ENCODE assay signal across 7 mouse cellular contexts in the genomic region with DNA sequence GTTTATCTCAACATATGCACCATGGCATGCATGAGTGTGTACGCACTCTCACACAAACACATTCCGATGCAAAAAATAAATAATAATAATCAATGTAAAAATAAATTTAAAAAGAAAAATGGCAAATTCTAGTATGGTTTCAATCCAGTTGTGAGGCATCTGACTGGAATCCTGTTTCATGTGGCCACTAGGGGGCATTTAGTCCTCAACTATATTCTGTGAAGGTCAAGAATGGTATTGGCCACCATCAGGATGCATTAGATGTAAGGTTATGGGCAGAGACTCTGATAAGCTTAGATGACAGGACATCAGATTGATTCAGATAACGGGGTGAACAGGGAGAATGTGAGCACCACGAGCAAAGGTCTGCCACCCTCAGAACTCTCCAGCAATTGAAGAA. TPM values are rescaled to one million over a fixed set of nuclear protein-coding genes. Genes with fewer than 3 reads are reported as not detected.
DNase-seq lines count a peak whose midpoint lies in the region; ATAC-seq lines count a peak whose summit lies in the region.

No protein-coding gene starts in this region.

- ATAC-seq in midbrain, embryonic 15.5 days (replicated peaks), result no peak
- ATAC-seq in common myeloid progenitor, adult 5-6 weeks (replicated peaks; ENCODE audit: low read depth, poor library complexity, severe bottlenecking), result peak; percentile 83

- no peak overlapping the region for H3K4me3 ChIP-seq in midbrain, embryonic 10.5 days
- H3K4me3 ChIP-seq in midbrain, embryonic 15.5 days, result no peak overlapping the region

- H3K27me3 ChIP-seq in midbrain, embryonic 10.5 days (ENCODE audit: low read depth, poor library complexity, severe bottlenecking), result no peaks in the 10 kb centered on the region
- no peaks in the 10 kb centered on the region for H3K27me3 ChIP-seq in midbrain, embryonic 15.5 days (replicated peaks)

- DNase-seq in midbrain, embryonic 10.5 days (ENCODE audit: low spot score), result peak; percentile 12
- DNase-seq in adrenal gland, postnatal 14 days, result peak; percentile 60
- peak; percentile 32 for DNase-seq in induced T-regulatory cell, adult 2 months (ENCODE audit: low read depth)
- peak; percentile 5 for DNase-seq in lung, postnatal 25 days (ENCODE audit: low spot score)
- DNase-seq in spleen, postnatal 14 days (ENCODE audit: low spot score in 2 of 2), result no peak

- H3K4me1 ChIP-seq in midbrain, embryonic 10.5 days, result no peaks in the 10 kb centered on the region
- H3K4me1 ChIP-seq in midbrain, embryonic 15.5 days, result no peaks in the 10 kb centered on the region

- no peak overlapping the region for H3K9ac ChIP-seq in midbrain, embryonic 15.5 days

- no peaks in the 10 kb centered on the region for H3K9me3 ChIP-seq in midbrain, embryonic 10.5 days (replicated peaks)
- no peaks in the 10 kb centered on the region for H3K9me3 ChIP-seq in midbrain, embryonic 15.5 days

- no peaks in the 10 kb centered on the region for H3K36me3 ChIP-seq in midbrain, embryonic 10.5 days
- no peaks in the 10 kb centered on the region for H3K36me3 ChIP-seq in midbrain, embryonic 15.5 days (replicated peaks)

- H3K27ac ChIP-seq in midbrain, embryonic 10.5 days (replicated peaks), result no peak overlapping the region
- H3K27ac ChIP-seq in midbrain, embryonic 15.5 days, result no peak overlapping the region

- H3K4me2 ChIP-seq in midbrain, embryonic 15.5 days, result no peak overlapping the region

- WGBS in midbrain, embryonic 10.5 days, result 52% methylated on average over 4 of the region's 4 CpGs
- 59% methylated on average over 4 of the region's 4 CpGs for WGBS in midbrain, embryonic 15.5 days

RNA-seq across cellular contexts. Expression of a gene that starts 21.6 kb away (rescaled TPM):
- polyA plus RNA-seq in midbrain, embryonic 10.5 days (2016; fragmentation: Nextera tagmentation; extraction: Ambion mirVana), result not detected in 2 replicates
- polyA plus RNA-seq in midbrain, embryonic 15.5 days (2015; fragmentation: Nextera tagmentation; extraction: Ambion mirVana), result 0.10 TPM in 1 of 2 replicates, not detected in the other
- not detected in 2 replicates for total RNA-seq in adrenal gland, postnatal 14 days (2021)
- not detected in 2 replicates for total RNA-seq in common myeloid progenitor, adult 5-6 weeks (2017)

Comparison
In these comparisons a context has a peak if more than half of its experiments do, and no peak if none do; other contexts are left out.
1. DNase-seq: peak in midbrain, embryonic 10.5 days (single experiment), adrenal gland, postnatal 14 days (single experiment), induced T-regulatory cell, adult 2 months (single experiment) and lung, postnatal 25 days (single experiment); none in spleen, postnatal 14 days (0 of 2).